Mouse (Mus musculus) layer of hippocampus, adult 9-10 months (tissue): ENCODE measurements around the gene Picalm.
"Not testable (repeated sequence)": the region's sequence is repeated elsewhere in the genome, so short reads cannot be mapped to it uniquely, and the experiment has no call there.

ENCODE experiments used
- DNase-seq: peaks from one replicate; pipeline ENCODE4 v3.0.0; 2022; ENCODE audit warnings: low spot score

The Picalm gene

GRCm38 (mm10) chr7:90210116-90210515 is 80.1 kb downstream of the Picalm start:
- no peak for DNase-seq

DNA sequence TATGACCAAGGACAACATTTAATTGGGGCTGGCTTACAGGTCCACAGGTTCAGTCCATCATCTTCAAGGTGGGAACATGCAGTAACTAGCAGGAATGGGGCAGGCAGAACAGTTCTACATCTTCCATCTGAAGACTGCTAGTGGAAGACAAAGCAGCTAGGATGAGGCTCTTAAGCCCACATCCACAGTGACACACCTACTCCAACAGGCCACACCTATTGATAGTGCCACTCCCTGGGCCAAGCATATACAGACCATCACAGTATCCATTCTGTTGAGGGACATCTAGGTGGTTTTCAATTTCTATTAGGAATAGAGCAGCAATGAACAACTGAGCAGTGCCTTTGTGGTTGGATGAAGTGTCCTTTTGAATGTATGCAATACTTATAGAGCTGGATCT is 80.9 kb downstream of the Picalm start:
- DNase-seq, result no peak

GRCm38 (mm10) chr7:90216511-90216910 is 86.5 kb downstream of the Picalm start:
- peak; percentile 44 for DNase-seq

DNA sequence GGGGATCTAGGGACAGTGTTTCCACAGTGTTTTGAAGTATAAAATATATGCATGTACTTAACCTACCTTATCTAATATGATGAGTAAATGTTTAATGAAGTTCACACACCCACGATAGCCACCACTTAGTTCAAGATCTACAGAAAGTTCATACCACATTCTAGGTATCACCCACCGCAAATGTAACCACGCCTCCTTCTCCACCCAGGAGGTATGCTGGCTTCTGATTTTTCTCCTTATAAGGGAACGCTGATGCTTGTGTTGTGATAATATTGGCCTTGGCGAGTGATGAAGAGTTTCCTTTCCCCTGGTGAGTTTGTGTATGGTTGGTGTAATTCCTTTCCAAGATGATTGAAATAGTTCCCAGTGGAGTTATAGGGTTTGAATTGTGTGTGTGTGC is 88.1 kb downstream of the Picalm start:
- DNase-seq, result no peak

DNA sequence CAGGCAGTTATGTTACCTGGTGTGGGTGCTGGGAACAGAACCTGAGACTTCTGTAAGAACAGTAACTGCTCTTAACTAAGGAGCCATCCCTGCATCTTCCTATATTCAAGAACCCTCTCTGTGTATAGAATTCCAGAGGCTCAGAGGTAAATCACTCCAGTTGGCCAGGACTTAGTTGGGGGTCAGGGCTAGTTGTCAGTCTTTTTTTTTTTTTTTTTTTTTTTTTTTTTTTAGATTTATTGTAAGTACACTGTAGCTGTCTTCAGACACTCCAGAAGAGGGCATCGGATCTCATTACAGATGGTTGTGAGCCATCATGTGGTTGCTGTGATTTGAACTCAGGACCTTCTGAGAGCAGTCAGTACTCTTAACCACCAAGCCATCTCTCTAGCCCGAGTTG is 91.5 kb downstream of the Picalm start:
- no peak for DNase-seq

- DNase-seq, result no peak
Measured at GRCm38 (mm10) chr7:90228075-90228474, 98.1 kb downstream of the Picalm start.

- not testable (repeated sequence) for DNase-seq
Measured at GRCm38 (mm10) chr7:90228884-90229283, 98.9 kb downstream of the Picalm start.

DNA sequence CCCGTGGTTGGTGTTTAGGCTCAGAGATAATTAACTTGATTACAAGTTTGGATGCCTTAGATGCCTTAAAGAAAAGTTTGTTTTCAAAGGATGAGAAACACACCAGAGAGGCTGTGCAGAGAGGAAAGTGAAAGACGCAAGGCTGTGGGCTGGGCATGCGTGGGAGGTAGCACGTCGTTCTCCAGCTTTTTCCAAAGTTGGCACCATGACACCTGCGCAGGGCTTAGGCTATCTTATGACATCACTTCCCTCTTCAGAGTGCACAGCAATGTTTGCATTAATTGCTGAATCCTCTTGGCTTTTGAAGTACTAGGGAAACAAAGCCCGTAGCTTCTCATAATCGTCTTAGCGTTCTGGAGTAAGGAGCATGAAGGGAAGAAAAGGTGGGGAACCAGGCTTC is 101.4 kb downstream of the Picalm start:
- no peak for DNase-seq

DNA sequence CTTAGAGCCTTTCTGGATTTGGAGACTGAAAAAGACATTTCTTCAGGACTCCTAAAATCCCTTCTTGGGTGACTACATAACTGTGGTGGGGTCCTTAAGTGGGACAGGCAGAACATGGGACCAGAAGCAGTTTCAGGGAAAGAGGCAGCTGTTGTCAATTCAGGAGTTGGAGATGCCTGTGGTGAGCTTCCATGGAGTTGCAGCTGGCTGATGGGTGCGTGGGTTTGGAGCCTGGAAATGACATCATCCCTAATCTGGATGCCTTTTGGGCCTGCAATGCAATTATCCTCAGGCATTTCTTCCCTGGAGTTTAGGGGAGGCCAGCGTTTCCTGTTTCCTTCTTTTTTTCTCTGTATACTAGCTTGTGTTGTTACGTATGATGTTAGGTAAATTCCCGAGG is 103.9 kb downstream of the Picalm start:
- no peak for DNase-seq

- no peak for DNase-seq
Measured at GRCm38 (mm10) chr7:90236289-90236905, 106.4 kb downstream of the Picalm start.

DNA sequence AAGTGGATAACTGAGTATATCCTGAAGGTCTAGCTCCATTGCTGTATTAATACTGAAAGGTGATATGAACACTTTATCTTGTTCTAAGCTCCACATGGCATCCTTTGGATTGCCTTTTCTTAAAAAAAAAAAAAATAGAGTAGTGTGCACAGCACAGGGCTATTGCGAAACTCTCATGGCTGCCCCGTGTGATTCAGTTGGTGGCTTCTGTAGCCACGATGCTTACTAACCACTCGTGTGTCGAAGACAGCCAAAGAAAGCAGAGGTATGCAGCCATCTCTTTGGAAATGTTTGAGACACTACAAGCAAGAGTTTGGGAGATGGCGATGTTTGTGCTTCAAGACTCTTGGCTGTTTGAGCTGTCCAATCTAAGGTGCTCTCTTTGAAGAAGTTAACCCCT is 113.1 kb downstream of the Picalm start:
- DNase-seq, result no peak

DNA sequence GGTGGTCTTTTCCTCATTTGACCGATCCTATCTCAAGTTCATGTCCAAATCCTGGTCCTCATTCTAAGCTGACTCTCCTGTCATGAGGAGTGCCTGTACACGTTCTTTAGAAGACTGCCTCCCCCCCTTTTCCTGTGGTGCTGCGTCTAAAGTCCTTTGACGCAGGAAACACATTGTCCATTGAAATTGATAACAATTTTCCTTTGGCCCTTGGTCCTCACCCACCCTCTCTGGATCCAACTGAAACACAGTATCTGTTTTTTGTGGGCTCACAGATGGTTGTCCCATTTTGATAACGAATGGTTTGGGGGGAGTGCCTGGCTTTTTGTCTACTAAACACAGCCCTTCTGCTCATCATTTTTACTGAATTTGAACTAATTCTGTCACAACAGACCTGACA is 113.6 kb downstream of the Picalm start:
- DNase-seq, result no peak

DNA sequence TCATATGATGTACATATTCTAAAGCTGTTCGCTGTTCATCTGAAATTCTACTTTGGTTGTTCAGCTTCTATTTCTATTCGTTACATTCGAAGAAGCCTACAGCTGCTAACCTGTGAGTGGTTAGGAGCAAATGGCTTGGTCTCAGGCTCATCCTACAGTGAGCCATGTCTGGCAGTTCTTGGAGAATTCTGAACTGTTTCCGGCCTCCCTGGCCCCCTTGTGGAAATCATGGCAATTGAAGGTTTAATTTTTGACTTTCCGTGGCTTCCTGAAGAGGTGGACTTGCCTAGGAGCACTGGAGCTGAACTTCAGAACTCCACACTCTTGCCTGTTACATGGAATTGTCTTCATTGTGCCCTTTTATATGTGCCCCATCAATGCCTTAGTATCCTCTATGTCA is 122.9 kb downstream of the Picalm start:
- no peak for DNase-seq

DNA sequence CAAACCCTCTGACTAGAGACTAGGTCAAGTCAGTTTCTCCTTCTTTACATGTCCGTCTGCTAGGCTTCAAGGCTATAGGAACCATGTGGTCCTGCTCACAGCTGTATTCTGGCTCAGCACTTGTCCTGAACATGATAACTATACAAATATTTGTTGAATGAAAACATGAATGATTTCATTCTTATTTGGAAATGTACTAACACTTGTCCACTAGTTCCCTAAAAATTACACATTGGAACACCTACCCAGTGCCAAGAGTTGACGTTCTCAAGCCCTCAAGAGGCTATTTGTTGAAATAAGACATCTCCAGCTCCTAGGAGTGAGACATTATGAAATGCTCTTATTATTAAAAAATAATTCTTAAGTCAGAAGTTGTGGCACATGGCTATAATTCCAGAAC is 128.7 kb downstream of the Picalm start:
- no peak for DNase-seq

- no peak for DNase-seq
Measured at GRCm38 (mm10) chr7:90259899-90260298, 129.9 kb downstream of the Picalm start.

GRCm38 (mm10) chr7:90261902-90262599 is 132.0 kb downstream of the Picalm start:
- no peak for DNase-seq
